Mouse (Mus musculus): Measurements from ENCODE around the gene Adgrl1.
"Not testable (repeated sequence)": the region's sequence is repeated elsewhere in the genome, so short reads cannot be mapped to it uniquely, and the experiment has no call there.

The Adgrl1 gene

DNA sequence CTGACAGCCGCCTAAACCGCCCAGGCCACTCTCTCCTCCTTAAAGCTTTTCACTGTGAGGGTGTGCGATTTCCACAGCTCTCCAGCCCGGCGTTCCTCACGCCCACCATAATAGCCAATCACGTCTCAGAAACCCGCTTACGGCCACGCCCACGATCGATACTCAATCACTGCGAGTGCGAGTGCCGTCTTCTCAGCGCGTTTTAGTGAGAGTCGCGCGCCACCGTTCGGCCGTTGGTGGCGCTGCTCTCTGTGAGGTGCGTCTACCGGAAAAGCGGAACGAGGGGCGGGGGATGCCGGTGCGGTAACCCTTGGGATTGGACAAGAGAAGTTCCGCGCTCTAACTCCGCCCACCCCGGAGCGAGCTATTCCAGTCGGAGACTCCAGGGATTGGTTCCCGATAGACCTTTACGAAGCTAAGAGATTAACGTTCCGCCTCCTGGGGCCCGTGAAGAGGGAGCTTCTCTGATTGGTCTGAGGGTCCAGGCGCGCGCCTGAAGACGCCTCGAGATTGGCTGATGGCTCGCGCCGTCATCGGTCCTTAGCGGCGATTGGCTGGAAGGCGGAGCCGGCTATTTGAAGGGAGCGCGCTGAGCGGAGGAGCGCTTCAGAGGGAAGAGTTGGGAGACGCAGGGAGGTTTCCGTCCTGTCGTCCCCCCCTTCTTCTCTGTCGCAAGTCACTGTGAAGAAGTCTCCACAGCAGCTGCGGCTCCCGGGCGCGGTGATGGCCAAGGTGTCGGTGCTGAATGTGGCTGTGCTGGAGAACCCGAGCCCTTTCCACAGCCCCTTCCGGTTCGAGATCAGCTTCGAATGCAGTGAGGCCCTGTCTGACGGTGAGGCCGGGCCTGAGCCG lies 55.4 kb downstream of the Adgrl1 start, which contains the start of the genes Gm10644 and Asf1b:
Gm10644 (minus strand) TSS at position 100 of the 852 bp plus-strand sequence.
Asf1b (plus strand) TSS at position 402 of the 852 bp plus-strand sequence.
- peak; percentile 99 for DNase-seq (ENCODE audit: low spot score in 2 of 2)

DNA sequence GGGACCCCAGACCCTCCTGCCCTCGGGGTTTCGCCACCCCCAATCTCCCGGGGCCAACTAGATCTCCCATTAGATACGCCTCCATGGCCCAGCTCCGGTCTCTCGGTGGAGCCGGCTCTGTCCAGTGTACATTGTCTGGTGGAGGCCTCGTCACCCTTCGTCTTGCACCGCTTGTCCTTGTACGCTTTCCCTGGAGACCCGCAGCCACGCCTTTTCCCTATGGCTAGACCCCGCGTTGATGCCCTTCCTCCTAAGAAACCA lies 56.0 kb downstream of the Adgrl1 start:
- DNase-seq (ENCODE audit: low spot score in 2 of 2), result no peak

DNA sequence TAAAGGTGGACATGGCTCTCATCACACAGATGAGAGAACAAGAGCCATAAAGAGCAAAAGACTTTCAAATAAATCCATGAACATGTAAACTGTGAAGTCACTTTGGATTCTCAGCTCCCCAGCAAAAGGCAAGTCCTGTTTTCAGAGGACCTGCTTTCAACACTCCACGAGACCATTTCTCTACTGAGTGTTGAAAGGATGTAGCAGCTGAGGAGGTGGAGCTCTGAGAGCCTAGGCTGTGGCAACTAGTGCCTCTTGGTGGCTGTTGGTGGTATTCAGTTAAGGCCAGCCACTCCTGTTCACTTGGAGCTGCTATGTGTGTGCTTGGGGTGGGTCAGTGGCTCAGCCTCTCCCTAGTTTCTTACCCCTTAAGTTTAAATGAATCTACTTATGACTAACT lies 56.9 kb downstream of the Adgrl1 start:
- no peak for DNase-seq (ENCODE audit: low spot score in 2 of 2)

DNA sequence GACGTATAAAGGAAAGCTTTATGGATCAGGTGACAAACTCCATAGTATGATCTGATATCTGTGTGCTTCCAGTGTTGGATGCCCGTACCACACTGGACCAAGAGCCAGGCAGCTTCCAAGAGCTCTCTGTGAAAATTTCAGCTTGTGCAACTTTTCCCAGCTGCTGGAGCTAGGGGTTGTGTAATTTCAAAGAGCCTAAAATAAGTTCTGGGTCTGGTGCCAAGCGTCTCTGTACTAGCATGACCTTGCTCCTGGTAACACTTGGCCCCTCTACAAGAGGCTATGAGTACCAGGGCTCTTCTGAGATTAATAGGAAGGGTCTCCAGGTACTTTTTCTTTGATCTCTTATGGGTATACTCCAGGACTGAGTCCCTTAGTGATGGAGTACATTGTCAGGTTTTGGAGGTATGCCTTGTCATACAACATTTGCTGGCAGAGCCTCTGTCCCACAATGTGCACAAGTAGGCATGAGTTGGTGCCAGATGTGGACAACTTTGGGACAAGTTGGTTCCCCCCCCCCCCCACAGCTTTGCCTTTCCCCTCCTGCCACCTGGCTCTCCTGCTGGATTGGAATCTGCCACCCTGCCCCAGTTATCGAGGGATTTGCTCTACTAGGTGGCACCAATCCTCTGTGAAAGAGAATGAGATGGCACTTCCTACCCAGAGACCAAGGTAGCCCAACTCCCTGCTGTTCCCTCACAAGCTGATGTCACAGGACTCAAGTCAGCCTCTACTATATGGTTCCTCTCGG lies 64.3 kb downstream of the Adgrl1 start:
- DNase-seq (ENCODE audit: low spot score in 2 of 2), result no peak

DNA sequence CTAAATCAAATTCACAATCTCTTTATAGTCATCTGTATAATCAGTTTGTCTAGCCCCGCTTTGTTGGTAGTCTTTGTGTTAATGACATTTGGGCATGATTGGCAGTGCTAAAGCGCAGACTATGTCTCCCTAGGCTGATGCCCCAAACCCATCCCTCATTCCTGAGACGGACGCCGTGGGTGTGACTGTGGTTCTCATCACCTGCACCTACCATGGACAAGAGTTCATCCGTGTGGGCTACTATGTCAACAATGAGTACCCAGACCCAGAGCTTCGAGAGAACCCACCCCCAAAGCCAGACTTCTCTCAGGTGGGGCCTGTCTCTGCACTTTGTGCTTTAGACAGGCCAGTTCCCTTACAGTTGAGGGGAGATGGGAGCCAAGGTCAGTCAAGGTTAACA lies 67.8 kb downstream of the Adgrl1 start:
- no peak for DNase-seq (ENCODE audit: low spot score in 2 of 2)

DNA sequence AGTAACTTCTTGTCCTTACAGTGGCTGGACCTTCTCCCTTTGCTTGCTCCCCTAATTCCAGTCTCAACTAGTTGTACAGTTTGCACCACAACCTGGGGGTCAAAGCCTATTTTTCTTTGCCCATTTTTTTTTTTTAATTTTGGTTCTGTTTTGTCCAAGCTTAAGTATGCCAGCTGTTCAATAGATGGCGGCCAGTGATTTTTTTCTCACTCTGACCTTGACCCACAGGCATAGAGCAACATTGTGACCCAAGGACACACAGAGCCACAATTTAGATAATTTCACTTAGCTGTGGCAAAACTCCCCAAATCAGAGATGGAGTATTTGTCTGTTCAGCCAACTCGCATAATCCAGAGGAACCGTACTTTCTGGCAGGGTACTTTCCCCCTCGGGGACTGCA lies 71.2 kb downstream of the Adgrl1 start:
- DNase-seq (ENCODE audit: low spot score in 2 of 2), result no peak

DNA sequence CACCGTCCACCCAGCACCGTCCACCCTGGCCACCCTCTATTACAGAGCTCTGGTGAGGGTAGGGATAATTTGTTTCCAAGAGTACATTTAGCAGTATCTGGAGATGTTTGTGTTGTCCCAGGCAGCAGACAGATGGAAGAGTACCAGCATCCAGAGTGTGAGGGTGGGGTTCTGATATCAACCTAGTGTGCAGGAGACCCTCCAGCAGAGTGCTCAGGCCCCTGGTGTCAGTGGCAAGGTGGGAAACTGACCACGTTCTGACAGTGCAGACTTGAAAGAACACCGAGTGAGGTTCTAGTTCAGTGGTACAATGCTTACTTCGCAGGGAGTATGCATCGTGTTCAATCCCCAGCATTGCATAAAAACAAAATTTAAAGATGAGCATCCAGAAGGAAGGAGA lies 71.8 kb downstream of the Adgrl1 start:
- no peak for DNase-seq (ENCODE audit: low spot score in 2 of 2)

DNA sequence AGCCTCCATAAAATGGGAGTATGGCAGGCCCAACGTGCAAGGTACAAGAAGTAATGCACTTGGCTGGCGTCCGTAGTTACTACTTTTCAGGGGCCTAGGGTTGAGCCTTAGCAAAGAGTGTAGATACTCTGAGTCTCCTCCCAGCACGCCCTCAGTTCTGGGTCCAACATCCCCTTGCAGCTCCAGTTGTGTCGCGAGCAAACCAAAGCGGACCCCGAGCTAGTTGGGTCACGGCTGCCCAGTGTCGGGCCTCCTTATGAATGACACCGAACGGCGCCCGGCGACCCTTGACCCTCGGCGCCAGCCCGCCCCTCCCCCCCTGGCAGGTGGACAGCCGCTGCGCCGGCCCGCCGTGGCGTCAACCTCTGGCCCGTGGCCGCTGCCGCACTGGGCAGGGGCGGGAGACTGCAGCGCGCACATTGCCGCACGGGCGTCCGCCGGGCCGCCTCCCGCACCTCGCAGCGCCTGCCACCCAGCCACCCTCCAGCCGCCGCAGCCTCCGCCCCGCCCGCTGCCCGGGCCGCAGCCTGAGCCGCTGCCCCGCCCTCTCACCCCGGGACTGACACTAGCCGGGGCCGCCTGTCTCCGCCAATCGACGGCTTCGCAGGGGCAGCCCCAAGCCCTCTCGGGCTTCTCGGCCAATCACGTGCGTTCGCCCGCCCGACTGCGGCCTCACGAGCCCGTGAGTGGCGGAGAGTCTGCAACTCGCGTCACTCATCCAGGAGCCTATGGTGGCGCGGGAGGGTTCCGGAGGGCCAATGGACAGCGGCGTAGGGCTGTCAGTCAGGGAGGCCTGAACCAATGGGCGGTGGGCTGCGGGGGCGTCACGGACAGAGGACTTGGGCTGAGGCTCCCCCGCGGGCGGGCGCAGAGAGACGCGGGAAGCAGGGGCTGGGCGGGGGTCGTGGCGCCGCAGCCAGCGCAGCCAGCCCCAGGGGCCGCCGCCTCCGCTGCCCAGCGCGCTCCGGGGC lies 72.5 kb downstream of the Adgrl1 start, which contains the start of gene Prkaca:
Prkaca (plus strand) TSS at position 844 of the 971 bp plus-strand sequence.
- peak; percentile 99 for DNase-seq (ENCODE audit: low spot score in 2 of 2)

DNA sequence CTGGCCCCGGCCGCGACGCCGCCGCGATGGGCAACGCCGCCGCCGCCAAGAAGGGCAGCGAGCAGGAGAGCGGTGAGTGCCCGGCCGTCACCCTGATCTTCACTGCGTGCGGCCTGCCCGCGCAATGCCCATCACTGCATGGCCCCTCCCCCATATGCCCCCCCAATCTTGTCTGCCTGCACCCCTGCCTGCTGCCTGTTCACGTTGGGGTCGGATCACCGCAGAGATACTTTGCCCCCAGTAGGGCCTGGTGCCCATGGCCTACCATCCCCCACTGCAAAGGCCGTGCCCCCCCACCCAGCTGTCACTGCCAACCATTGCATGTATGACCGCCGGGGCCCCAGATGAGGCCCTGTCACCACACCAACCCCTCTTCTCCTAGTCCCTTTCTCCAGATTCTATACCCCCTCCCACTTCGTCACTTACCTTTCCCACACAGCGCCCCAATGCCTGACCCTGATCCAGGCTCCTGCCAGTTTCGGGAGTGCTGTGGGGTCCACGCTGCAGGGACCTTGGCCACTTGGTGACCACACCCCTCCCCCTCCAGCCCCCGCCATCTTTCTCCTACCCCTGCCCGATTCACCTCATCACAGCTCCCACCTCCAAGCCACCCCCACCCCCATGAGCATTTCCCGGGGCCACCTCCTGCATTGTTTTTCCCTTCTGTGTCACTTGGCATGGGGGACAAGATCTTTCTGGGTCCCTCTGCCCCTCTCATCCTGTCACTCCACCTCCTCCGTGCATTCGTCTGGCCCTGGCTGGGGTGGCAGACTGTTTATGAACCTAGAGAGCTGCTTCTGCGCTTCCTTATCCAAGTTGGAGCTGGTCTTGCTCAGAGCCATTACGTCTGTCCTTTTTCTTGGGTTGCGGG lies 73.5 kb downstream of the Adgrl1 start:
- DNase-seq (ENCODE audit: low spot score in 2 of 2), result no peak

DNA sequence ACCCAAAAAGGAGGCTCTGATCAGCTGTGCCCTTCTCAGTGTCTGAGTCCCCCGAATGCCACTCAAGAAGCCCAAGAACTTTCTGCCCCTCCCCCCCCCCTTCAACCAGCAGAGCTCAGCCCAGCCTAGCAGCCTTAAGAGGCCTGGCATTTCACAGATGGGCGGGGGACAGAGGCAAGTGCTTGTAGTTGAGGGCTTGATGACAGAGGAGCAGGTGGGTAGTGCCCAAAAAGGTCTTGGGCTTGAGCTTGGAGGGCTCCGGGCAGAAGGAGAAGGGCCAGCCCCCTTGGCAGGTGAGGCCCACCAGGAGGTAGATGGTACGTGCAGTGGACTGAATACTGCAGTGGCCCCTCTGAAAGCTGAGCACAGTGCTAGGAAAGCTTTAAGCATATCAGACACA lies 74.6 kb downstream of the Adgrl1 start:
- DNase-seq (ENCODE audit: low spot score in 2 of 2), result no peak

DNA sequence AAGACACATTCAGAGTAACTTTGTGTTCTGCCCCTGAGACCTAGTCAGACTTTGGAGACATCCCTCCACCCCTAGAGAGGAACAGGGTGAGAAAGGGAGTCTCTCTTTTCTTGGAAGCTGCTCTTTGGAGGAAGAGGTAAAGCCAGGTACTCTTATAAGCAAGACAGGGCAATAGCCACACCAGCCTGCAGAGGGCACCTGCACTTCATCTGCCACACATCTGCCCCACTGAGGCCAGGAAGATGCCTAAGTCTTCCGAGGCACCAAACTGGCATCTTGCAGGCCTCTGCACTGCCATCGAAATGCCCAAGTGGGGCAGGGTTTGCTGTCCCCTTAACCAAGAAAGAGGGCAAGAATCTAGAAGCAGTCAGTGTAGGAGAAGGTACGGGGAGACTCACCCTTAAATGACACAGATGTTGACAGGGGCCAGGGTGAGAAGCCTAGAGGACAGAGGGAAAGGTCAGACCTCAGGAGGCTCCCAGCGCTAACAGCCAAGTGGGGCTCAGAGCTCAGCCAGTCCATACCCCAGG lies 76.3 kb downstream of the Adgrl1 start:
- no peak for DNase-seq (ENCODE audit: low spot score in 2 of 2)

DNA sequence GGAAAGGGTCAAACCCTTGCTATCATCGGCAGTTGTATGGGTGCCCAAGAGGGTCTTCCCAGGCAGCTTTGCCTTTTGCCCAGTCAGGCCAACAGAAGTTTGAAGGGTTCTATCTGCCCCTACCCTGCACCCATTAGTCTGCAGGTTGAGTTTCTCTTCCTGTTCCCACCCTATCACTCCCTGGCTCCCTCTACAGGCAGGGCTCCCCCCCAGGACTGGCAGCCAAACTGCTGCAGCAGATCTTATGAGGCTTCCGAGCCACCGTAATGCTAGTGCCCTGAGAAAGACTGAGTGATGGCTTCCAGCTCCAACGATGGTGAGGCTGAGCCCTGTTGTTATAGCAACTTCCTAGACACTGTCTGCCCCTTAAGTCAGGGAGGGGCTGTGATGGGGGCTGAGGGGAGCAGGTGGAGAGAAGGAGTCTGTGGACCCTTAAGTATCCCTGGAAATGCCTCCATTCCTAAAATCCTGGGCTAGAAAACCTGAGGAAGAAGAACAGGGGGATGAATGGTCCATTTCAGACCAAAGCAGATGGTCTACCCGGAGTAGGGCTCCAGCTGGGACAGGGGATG lies 77.0 kb downstream of the Adgrl1 start:
- DNase-seq (ENCODE audit: low spot score in 2 of 2), result no peak

DNA sequence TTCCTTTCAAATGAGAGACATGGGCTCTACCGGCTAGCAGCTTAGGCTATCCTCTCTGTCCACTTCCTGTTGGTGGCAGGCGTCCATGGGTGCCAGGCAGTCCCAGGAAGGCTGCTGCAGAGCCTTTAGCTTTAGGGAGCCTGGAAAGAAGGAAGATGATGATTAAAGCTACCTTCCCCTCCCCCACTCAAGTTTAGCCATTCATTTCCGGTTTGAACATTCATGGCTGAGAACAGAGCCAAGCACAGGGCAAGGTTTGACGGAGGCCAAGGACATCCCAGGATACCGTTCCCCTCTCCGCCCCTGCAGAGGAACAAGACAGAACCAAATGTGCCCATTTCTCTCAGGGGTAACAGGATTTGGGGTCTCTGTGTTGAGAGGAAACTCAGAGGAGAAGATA lies 77.7 kb downstream of the Adgrl1 start:
- no peak for DNase-seq (ENCODE audit: low spot score in 2 of 2)

DNA sequence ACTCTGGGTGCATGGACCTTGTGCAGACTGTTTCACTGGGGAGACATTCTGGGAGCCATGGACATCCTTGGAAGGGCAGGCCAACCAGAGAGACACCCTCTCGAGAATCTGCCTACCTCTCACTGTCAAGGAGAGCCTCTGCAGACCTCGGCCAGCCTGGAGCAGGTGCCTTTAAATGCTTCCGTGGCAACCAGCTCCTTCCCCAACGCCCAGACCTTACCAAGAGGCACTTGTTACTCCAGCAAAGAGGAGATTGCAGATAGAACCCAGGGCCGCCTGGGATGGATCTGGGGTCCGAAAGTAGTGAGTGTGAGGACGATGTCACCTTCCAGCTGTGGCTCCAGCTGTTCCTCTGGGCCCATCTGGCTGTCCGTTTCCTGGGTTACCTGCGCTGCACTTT lies 78.3 kb downstream of the Adgrl1 start:
- no peak for DNase-seq (ENCODE audit: low spot score in 2 of 2)

DNA sequence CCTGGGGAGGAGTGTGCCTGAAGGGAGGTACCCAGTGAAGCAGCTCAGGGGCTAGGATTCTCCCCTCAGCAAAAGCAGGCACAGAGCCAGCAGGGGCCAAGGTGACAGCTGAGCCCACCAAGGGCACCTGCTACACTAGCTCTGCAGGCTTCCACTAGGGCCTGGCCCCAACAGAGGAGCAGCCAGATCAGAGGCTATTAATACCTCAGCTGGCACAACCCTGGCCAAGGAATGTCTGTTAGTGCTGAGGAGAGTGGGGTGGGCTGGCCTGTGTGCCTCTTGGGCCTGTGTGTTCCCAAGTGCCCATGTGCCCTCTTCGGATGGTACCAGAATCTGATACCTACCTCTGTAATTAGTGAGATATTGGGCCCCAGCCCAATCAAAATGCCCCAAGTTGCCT lies 80.3 kb downstream of the Adgrl1 start:
- no peak for DNase-seq (ENCODE audit: low spot score in 2 of 2)

DNA sequence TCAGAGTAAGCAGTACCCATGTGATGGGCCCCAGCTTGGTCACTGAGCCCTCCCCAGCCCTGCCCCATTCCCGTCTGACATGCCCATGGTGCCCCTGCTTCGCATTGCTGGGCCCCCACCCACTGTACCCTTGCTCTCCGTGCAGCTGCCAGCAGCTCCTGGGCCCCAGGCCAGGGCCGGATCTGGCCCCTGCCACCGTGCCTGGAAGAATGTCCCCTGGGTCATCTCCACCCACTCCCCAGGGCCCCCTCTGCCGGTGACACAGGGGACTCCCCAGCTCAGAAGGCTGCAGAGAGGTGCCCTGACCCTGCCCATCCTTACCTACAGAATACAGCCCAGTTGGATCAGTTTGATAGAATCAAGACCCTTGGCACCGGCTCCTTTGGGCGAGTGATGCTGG lies 80.9 kb downstream of the Adgrl1 start:
- no peak for DNase-seq (ENCODE audit: low spot score in 2 of 2)

DNA sequence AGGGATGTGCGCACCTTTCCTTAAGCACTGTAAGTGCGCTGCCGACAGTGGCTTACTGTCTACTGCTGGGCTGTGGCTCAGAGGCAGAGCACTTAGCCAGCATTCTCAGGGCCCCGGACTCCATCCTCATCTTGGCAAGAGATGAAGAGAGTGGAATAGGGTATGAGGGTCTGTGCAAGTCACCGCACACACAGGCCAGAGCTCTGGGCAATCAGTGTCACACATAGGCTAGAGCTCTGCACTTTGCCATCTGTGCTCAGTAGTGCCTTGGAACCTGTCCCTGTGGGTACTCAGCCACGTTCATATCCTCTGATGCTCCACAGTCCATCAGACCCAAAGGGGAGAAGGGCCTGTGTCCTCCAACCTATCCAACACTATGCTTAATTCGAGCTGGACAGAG lies 81.6 kb downstream of the Adgrl1 start:
- DNase-seq (ENCODE audit: low spot score in 2 of 2), result no peak

DNA sequence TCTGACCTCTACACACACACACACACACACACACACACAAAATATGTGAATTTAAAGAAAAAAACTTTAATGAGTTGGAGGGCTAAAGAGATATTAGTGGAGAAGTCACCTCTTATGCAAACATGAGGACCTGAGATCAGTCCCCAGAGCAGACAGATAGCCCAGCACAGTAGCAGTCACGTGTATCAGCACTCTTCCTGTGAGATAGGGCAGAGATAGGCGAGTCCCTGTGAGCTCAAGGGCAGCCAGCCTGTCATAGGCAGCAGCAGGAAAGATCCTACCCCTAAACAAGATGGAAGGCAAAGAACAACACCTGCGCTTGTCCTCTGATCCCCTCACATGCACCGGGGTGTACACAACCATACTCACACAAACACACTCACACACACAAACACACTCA lies 82.5 kb downstream of the Adgrl1 start:
- no peak for DNase-seq (ENCODE audit: low spot score in 2 of 2)

DNA sequence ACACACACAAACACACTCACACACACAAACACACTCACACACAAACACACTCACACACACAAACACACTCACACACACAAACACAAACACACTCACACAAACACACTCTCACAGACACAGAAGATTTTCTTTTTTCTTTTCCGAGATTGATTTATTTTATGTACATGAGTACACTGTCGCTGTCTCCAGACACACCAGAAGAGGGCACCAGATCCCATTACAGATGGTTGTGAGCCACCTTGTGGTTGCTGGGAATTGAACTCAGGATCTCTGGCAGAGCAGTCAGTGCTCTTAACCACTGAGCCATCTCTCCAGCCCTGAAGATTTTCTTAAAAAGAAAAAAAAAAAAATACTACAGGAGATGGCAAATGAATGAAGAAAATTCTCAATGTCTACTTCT lies 83.3 kb downstream of the Adgrl1 start:
- DNase-seq (ENCODE audit: low spot score in 2 of 2), result not testable (repeated sequence)

DNA sequence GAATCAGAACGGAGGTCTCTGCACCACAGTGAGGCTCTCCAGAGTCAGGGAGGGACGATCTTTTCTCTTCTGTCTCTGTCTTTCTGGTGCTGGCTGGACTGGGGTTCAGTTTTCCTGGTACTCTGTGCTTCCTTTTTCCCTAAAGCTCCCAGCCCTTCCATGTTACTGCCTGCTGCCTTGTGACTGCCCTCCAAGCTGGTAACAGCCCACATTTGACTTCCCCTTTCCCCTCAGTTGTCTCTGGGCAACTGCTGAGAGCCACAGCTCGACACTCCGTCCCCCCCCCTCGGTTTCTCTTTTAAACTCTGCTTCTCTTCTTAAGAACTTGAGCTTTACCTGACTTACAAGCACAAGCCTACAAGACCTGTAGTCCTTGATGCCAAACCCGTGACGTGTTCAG lies 89.3 kb downstream of the Adgrl1 start:
- DNase-seq (ENCODE audit: low spot score in 2 of 2), result no peak
